Mouse (Mus musculus) adrenal gland, postnatal 0 days (tissue): ENCODE measurements around the gene Unc119b. TPM values are rescaled to one million over a fixed set of nuclear protein-coding genes. Genes with fewer than 3 reads are reported as not detected.

Source experiments
- polyA plus RNA-seq: library from polyadenylated mRNA; unstranded; fragments of >200 nt; fragmentation: Nextera tagmentation; extraction: Ambion mirVana; gene quantifications from 2 replicates; pipeline ENCODE4 v1.2.1, GENCODE M21; 2015

The Unc119b gene
- polyA plus RNA-seq = 19.7 and 22.9 TPM in 2 replicates

DNA sequence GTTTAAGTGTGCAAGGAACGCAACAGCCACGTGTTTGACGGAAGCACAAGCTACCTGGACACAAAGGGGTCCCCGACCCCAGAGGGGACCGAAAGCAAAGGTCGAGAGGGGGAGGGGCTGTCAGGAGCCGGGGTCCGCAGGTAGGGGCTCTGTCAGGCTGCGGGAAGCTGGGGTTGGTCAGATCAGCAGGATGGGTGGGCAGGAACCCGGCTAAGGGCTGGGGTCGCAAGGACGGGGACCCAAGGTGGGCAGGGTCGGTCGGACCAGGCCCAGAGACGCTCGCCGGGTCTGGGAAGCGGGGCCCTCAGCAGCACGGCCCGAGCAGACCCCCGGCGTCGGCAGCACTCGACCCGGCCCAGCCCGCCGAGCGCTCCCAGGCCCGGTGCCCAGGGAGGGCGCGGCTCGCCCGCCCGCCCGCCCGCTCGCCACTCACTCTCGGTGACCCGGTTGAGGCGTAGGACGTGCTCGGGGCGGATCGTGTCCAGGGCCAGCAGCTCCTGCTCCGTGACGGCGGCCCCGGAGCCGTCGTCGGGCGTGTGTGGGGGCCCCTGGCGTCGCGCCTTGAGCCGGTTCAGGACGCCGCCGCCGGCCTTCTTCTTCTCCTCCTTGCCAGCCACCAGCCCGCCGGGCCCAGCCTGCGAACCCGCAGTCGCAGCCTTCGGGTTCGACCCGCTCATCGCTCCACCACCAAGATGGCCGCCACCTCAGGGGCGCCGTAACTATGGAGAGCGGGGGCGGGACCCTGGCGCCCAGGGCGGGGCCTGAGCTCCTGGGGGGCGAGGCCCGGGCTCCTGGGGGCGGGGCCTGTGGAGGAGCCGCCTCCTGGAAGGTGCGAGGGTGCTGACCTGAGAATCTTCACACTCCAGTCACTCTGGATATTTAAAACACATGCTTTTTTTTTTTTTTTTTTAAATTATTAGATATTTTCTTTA is at the start of gene Unc119b:
Gene Unc119b, minus strand, starts transcription at position 742 of the 932 bp plus-strand sequence.

DNA sequence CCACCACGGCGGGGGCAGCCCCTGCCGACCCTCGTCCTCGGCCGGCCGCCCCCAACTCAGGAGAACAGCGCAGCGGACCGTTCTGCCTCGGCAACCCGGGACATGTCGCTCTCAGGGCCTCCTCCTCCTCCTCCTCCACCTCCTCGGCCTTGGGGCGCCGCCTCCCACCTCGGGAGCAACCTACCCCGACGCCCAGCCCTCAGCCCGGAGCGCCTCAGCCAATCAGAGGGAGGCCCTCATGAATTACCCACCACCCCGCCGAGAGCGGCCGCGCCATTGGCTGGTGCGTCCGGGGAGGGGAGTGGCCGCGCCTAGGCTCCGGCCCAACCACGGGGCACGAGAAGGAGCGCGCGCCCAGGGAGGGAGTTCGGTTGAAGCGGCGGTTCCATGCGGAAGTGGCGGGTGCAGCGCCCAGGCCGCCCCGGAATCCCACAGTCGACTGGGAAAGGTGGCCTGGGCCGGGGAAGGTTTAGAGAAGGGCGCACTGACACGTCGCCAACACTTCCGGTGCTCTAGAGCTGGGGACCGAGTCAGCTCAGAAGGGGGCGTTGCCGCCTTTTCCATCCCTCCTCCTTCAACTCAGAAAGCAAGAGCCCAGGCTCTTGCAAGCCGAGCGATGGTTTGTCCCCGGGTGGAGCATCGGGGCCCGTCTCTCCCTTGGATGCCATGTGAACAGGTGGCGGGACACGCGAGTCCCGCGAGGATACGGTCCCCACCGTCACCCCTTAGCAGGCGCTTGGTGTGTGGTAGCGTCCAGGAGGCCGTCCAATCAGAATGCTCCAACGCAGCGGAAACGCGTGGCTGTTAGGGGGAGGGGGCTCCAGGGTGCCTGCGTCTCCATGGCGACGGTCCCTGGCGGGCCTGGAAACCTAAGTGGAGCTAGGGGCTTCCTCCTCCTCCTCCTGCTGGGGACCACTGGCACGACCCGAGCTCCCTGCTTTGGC is 23.5 kb upstream of the Unc119b start, which contains the start of gene Mlec:
Gene Mlec, minus strand, starts transcription at position 140 of the 944 bp plus-strand sequence.

DNA sequence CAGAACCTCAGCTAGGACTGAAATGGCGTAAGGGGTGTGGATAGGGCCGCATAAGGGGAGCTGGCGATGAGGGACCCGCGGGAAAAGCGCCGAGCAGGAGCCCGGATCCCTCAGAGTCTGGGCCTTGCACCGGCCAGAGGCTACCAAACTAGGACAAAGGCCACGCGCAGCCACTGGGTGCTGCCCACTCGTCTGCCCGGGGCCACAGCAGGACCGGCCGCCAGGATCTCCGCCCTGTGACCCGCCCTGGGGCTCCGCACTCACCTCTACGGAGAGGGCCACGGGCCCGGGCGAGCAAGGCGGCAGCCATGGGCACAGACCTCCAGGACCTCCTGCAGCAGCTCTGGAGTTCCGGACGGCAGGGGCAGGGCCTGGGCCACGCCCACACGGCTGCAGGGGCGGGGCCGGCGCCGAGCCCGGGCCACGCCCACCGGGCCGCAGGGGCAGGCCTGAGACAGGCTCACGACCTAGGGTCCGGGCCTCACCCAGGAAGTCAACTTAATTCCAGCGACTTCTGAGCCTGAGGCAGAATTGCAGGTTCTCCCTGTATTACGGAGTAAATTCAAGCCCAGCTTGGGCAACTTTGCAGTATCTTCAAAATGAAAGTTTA is 15.7 kb downstream of the Unc119b start, which contains the start of gene Acads:
Gene Acads, minus strand, starts transcription at position 386 of the 610 bp plus-strand sequence.

DNA sequence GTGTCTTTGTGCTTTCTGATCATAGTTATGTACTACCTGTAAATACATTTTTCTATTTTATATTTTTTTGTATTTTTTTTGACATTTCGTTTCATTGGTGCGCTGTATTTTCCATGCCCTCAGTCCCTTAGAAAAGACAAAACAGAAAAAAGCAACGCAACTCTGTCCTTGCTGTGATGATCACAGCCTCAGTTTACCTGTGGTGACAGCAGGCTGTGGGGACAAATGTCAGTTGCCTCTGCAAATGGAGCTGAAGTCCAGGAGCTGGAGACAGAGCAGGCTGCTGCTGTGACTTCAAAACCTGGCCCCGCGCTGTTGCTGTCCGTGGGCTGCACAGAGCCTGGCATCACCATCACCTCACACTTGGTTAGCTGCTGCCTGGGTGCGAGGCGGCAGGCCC is 36.6 kb downstream of the Unc119b start, which contains the start of gene Gm10401:
Gene Gm10401, minus strand, starts transcription at position 101 of the 400 bp plus-strand sequence.

Other genes with a start within 250 kb of the Unc119b start
- gene Oasl2, start 238.0 kb downstream of the Unc119b start, polyA plus RNA-seq = 31.4 and 33.4 TPM in 2 replicates
- 2.3 TPM in 2 replicates for gene Oasl1, start 211.7 kb downstream of the Unc119b start, polyA plus RNA-seq
- 53.5 and 59.4 TPM in 2 replicates for gene 2210016L21Rik, start 192.8 kb downstream of the Unc119b start, polyA plus RNA-seq
- gene Hnf1a, start 163.9 kb downstream of the Unc119b start, polyA plus RNA-seq = 0.43 and 0.47 TPM in 2 replicates
- gene Sppl3, start 123.8 kb downstream of the Unc119b start, polyA plus RNA-seq = 29.7 and 40.9 TPM in 2 replicates
- gene Gm10401, start 36.7 kb downstream of the Unc119b start, polyA plus RNA-seq = 14.9 and 15.3 TPM in 2 replicates
- gene Acads, start 15.6 kb downstream of the Unc119b start, polyA plus RNA-seq = 108 and 204 TPM in 2 replicates
- gene Mlec, start 23.2 kb upstream of the Unc119b start, polyA plus RNA-seq = 44.5 and 51.0 TPM in 2 replicates
- 1.2 and 2.4 TPM in 2 replicates for gene Cabp1, start 59.4 kb upstream of the Unc119b start, polyA plus RNA-seq
- gene Pop5, start 100.9 kb upstream of the Unc119b start, polyA plus RNA-seq = 122 and 162 TPM in 2 replicates
- gene Rnf10, start 137.9 kb upstream of the Unc119b start, polyA plus RNA-seq = 98.7 and 129 TPM in 2 replicates
- gene Coq5, start 144.7 kb upstream of the Unc119b start, polyA plus RNA-seq = 28.4 and 38.6 TPM in 2 replicates
- gene Dynll1, start 166.0 kb upstream of the Unc119b start, polyA plus RNA-seq = 875 and 948 TPM in 2 replicates
- gene Srsf9, start 192.2 kb upstream of the Unc119b start, polyA plus RNA-seq = 101 and 175 TPM in 2 replicates
- gene Gatc, start 206.2 kb upstream of the Unc119b start, polyA plus RNA-seq = 24.1 and 24.3 TPM in 2 replicates
- gene Triap1, start 206.2 kb upstream of the Unc119b start, polyA plus RNA-seq = 79.9 and 81.5 TPM in 2 replicates
- 1,163 and 1,602 TPM in 2 replicates for gene Cox6a1, start 214.0 kb upstream of the Unc119b start, polyA plus RNA-seq